Mouse (Mus musculus) embryonic facial prominence, embryonic 15.5 days (tissue): ENCODE measurements around the gene Cox10. TPM values are rescaled to one million over a fixed set of nuclear protein-coding genes. Genes with fewer than 3 reads are reported as not detected.

ENCODE experiments used
- ATAC-seq: fragments of 200-750 bp; cut with Nextera tagmentation; 2 replicates; pipeline ENCODE4 v1.8.0; 2017; ENCODE audit warnings: low read depth, moderate TSS enrichment; ENCODE audit not compliant: insufficient number of reproducible peaks, low FRiP score, low TSS enrichment
- H3K27ac ChIP-seq: fragments of 300-500 bp; sonication (generic); replicated peaks from 2 replicates; pipeline ENCODE4 v1.5.1; 2015; ENCODE audit warnings: mild to moderate bottlenecking, inconsistent platforms
- H3K27me3 ChIP-seq: fragments of 300-500 bp; sonication (generic); 2 replicates; pipeline ENCODE4 v1.6.1; 2015; ENCODE audit warnings: inconsistent platforms
- H3K36me3 ChIP-seq: fragments of 300-500 bp; sonication (generic); 2 replicates; pipeline ENCODE4 v1.6.1; 2015; ENCODE audit warnings: mild to moderate bottlenecking, inconsistent platforms
- H3K4me1 ChIP-seq: fragments of 300-500 bp; sonication (generic); 2 replicates; pipeline ENCODE4 v1.6.1; 2015; ENCODE audit warnings: inconsistent platforms
- H3K4me2 ChIP-seq: fragments of 300-500 bp; sonication (generic); replicated peaks from 2 replicates; pipeline ENCODE4 v1.6.1; 2015; ENCODE audit warnings: mild to moderate bottlenecking, inconsistent platforms
- H3K4me3 ChIP-seq: fragments of 300-500 bp; sonication (generic); replicated peaks from 2 replicates; pipeline ENCODE4 v1.5.1; 2015; ENCODE audit warnings: mild to moderate bottlenecking, inconsistent platforms
- H3K9ac ChIP-seq: fragments of 300-500 bp; sonication (generic); 2 replicates; pipeline ENCODE4 v1.6.1; 2015; ENCODE audit warnings: inconsistent platforms
- H3K9me3 ChIP-seq: fragments of 300-500 bp; sonication (generic); replicated peaks from 2 replicates; pipeline ENCODE4 v1.6.1; 2016; ENCODE audit warnings: inconsistent platforms
- WGBS: fragments of 180-500 bp; shearing (Covaris S2); methylation state at CpG from one replicate; pipeline ENCODE4 v1.1.7; 2015; 5-methylcytosine and 5-hydroxymethylcytosine counted together
- polyA plus RNA-seq: library from polyadenylated mRNA; unstranded; fragments of >200 nt; fragmentation: Nextera tagmentation; extraction: Ambion mirVana; gene quantifications from 2 replicates; pipeline ENCODE4 v1.2.1, GENCODE M21; 2015

Gene Cox10
- polyA plus RNA-seq, 1 experiment from 2014 or later, result 21.6 TPM

DNA sequence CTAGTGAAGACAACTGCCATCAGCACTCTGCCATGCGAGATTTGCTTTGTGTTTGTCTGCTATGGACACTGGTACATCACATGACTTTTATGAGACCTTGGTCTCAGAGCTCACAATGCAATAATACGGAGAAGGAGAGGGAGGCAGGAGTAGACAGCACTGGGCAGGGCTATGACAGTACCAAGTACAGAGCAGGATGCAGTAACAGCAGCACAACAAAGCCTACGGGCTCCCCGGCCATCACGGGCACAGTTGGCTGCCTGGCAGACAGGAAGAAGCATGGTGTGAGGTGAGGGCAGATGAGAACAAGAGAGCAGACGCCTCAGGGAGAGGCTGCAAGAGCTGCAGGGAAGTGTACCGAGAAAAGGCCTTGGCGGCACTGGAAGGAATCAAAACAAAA lies 87.3 kb downstream of the Cox10 start:
- Histone ChIP-seq H3K4me2 (no peak overlapping the region), H3K9me3 (no peaks in the 10 kb centered on the region), H3K27me3 (no peaks in the 10 kb centered on the region), H3K4me1 (no peaks in the 10 kb centered on the region), H3K36me3 (no peaks in the 10 kb centered on the region), H3K27ac (no peak overlapping the region), H3K4me3 (no peak overlapping the region), H3K9ac (no peak overlapping the region)
- ATAC-seq, result no peak
- 78% methylated on average over 8 of the region's 8 CpGs for WGBS

DNA sequence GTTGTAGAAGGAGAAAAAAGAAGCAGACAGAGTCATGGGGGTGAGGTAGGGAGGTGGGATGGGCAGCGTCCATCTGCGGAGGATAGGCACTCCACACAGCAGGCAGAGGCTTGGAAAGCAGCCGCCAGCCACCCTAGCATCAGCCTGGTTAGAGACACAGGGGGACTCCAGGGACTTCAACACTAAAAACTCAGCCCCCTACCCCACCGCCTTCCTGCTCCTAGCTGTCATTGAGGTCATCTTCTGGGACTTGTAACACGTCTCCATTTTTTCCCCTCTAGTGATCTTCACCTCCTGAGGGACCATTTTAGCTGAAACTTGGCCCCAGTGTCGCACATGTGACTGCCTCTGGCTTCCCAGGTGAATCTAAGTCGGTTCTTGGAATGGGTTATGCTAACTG lies 88.5 kb downstream of the Cox10 start:
- Histone ChIP-seq H3K27me3 (no peaks in the 10 kb centered on the region), H3K36me3 (no peaks in the 10 kb centered on the region), H3K9ac (no peak overlapping the region), H3K4me1 (no peaks in the 10 kb centered on the region), H3K27ac (no peak overlapping the region), H3K9me3 (no peaks in the 10 kb centered on the region), H3K4me3 (no peak overlapping the region), H3K4me2 (no peak overlapping the region)
- ATAC-seq, result no peak
- WGBS, result 89% methylated on average over 7 of the region's 7 CpGs

DNA sequence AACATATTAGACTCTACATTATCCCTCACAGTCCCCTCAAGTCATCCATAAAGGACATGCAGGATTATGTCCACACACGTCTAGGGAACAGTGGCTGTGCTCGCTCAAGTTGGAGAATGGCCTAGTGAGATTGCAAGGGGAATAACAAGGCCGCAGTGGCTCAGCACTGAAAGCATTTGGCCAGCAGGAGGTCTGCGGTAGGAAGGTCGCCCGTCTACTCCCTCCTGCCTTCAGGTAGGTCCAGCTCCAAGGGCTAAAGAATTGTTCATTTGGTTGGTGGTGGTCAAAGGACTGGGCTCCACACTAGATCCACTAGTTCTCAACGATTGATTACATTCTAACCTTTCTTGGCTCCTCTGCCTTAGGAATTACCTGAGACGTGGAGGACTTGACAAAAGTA lies 89.0 kb downstream of the Cox10 start:
- Histone ChIP-seq H3K4me2 (no peak overlapping the region), H3K4me1 (no peaks in the 10 kb centered on the region), H3K27me3 (no peaks in the 10 kb centered on the region), H3K36me3 (no peaks in the 10 kb centered on the region), H3K9ac (no peak overlapping the region), H3K9me3 (no peaks in the 10 kb centered on the region), H3K4me3 (no peak overlapping the region), H3K27ac (no peak overlapping the region)
- 82% methylated on average over 8 of the region's 8 CpGs for WGBS
- no peak for ATAC-seq

DNA sequence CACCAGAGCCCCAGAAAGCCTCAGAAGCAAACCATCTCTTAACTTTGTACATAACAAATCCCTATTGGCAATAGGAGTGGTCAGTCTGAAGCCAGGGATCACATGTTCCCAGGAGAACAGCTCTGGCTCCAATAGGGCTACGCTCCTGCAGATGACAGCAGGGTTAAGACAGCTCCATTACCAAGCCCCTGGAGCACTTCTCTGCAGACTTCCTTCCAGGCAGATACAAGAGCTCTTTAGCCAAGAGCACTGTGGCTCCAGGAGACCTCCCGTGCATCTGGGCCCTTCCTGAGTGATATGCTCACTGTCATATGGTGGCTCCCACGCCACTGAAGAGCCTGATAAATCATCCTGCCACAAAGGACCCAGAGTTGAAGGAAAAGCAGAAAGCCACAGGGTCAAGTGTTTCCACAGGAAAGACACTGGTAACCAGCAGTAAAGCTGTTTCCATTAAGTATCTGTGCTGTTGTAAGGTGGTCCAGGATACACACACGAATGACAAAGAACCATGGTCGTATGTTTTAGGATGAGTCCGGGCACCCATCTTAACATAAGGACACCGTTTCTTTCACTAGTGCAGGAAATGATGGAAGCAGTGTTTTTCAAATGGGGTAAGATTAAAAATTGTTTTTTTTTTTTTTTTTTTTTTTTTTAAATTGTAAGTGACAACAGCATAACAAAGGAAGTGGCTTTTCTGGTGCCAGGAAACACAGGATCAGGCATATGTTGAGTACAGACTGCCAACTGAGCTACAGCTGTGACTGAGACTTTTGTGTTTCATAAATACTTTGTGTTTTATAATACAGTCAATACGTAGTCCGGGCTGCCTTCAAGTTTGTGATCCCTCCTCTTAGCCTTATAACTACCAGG lies 90.0 kb downstream of the Cox10 start:
- WGBS, result 74% methylated on average over 9 of the region's 9 CpGs
- Histone ChIP-seq H3K36me3 (no peaks in the 10 kb centered on the region), H3K4me3 (no peak overlapping the region)

DNA sequence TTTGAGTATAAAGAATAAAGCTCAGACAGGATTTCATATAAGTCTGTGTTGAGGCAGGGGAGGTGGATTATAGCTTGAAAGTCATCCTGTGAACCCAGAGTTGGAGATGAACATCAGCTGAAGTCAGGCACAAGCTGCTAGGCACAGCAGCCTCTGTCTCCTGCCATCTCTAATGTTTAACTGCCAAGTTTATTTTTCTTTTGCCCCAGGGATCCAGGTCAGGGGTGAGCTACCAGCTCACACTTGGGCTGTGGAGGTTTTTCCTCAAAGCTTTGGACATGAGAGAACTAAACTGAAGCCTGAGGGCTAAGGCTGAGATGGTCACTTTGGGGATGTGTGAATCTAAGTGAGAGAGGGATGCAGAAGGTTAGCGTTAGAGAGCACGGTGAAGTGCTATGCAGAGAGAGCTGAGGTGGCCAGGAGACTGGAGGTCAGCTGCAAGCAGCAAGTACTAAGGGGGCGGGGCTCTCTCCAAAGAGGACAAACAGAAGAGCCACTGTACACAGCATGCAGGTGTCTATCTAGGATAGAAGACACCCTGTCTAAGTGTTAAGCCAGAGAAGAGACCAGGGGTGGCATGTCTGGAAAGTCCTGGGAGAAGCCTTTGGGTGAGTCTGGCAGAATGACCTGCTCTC lies 91.1 kb downstream of the Cox10 start:
- no peaks in the 10 kb centered on the region for H3K36me3 ChIP-seq
- no peaks in the 10 kb centered on the region for H3K9me3 ChIP-seq
- no peak overlapping the region for H3K4me2 ChIP-seq
- WGBS, result 81% methylated on average over 3 of the region's 3 CpGs
- H3K4me3 ChIP-seq, result no peak overlapping the region
- ATAC-seq, result no peak
- H3K27ac ChIP-seq, result no peak overlapping the region
- H3K4me1 ChIP-seq, result no peaks in the 10 kb centered on the region
- no peaks in the 10 kb centered on the region for H3K27me3 ChIP-seq
- no peak overlapping the region for H3K9ac ChIP-seq

More for the DNA sequence above, 90.0 kb downstream of the Cox10 start:
- Histone ChIP-seq H3K9ac (no peak overlapping the region), H3K4me2 (no peak overlapping the region), H3K27ac (no peak overlapping the region), H3K27me3 (no peaks in the 10 kb centered on the region), H3K4me1 (no peaks in the 10 kb centered on the region), H3K9me3 (no peaks in the 10 kb centered on the region)
- ATAC-seq, result no peak

DNA sequence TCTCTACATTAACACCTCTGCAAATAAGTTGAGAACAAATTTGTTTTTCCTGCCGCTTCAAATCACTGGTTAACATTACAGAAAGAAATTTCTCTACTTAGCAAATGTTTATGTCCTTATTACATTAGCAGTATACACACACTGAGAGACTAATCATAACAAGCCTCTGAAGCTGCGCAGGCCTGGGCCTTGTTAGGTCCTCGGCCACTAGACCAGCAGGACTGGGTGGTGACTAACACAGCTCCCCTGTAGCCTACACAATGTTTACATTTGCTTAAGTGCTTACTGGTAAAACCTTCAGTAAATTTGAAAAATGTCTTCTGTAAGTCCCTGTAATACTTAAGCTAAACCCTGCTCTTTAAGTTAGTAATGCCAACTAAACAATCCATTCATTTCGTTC lies 92.6 kb downstream of the Cox10 start:
- Histone ChIP-seq H3K4me1 (no peaks in the 10 kb centered on the region), H3K36me3 (no peaks in the 10 kb centered on the region), H3K4me3 (no peak overlapping the region), H3K9me3 (no peaks in the 10 kb centered on the region), H3K4me2 (no peak overlapping the region), H3K27ac (no peak overlapping the region), H3K27me3 (no peaks in the 10 kb centered on the region), H3K9ac (no peak overlapping the region)
- 58% methylated on average over 4 of the region's 4 CpGs for WGBS
- no peak for ATAC-seq

DNA sequence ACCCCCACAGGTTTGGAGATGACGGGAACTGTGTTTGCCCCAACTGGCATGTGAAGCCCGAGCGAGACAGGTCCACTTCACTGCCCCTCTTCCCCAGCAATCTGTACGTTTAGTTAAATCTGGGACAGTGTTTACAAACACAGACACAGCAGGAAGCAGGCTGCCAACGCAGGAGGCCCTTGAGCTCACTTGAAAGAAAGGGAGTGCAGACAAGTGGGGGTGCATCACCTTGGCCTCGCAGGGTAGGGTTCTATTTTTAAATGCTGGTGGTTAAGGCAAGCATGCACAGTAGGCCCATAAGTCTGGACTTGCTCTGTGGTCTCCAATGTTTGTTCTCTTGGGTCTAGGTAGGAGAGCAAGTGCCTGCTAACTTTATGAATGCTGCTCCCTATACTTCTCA lies 93.8 kb downstream of the Cox10 start:
- H3K4me2 ChIP-seq, result no peak overlapping the region
- ATAC-seq, result no peak
- H3K27me3 ChIP-seq, result no peaks in the 10 kb centered on the region
- H3K27ac ChIP-seq, result no peak overlapping the region
- 69% methylated on average over 6 of the region's 6 CpGs for WGBS
- H3K9ac ChIP-seq, result no peak overlapping the region
- no peaks in the 10 kb centered on the region for H3K9me3 ChIP-seq
- H3K4me3 ChIP-seq, result no peak overlapping the region
- H3K36me3 ChIP-seq, result no peaks in the 10 kb centered on the region
- no peaks in the 10 kb centered on the region for H3K4me1 ChIP-seq

DNA sequence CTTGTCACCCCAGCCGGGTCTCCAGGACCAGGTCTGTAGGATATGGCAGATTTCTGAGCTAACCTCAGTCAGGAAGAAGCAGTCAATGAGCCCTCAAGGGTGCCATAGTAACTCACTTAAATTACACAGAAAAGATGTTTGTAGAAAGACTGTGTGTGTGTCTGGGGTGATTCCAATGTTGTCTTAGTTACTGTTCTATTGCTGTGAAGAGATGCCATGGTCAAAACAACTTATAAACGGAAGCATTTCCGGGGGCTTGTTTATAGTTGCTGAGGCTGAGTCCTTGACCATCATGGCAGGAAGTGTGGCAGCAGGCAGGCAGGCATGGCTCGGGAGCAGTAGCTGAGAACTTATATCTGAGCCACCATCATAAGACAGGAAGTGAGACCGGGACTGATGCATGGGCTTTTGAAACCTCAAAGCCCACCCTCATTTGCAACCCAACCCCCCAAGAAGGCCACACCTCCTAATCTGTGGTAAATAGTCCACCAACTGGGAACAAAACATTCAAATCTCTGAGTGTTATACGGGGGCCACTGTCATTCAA lies 94.6 kb downstream of the Cox10 start:
- no peak overlapping the region for H3K4me3 ChIP-seq
- H3K4me2 ChIP-seq, result no peak overlapping the region
- 69% methylated on average over 6 of the region's 6 CpGs for WGBS
- H3K4me1 ChIP-seq, result no peaks in the 10 kb centered on the region
- no peak for ATAC-seq
- H3K27me3 ChIP-seq, result no peaks in the 10 kb centered on the region
- no peaks in the 10 kb centered on the region for H3K36me3 ChIP-seq
- H3K9ac ChIP-seq, result no peak overlapping the region
- no peaks in the 10 kb centered on the region for H3K9me3 ChIP-seq
- H3K27ac ChIP-seq, result no peak overlapping the region

DNA sequence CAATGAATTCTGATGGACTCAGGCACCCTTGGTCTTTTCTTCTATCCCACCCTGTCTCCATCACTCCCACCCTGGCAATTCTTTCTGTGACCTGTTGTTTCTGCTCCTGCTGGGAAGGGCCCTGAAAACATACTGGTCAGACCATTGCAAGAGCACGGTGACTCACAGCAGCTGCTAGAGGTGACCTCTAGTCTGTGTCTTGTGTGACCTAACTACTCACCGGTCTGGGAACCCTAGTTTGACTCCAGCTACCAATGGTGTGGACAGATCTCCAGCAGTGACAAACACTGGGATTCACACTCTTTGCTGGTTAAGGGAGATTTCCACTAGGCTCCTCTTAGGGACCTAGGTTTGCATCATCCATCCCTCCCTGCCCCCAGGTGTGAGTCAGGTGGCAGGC lies 101.5 kb downstream of the Cox10 start:
- H3K4me2 ChIP-seq, result no peak overlapping the region
- WGBS, result 75% methylated on average over 2 of the region's 2 CpGs
- H3K36me3 ChIP-seq, result 0 out of 2 replicates have a peak, but pooled peaks cover 2% of the 10 kb centered on the region
- H3K9ac ChIP-seq, result no peak overlapping the region
- H3K27me3 ChIP-seq, result no peaks in the 10 kb centered on the region
- no peak for ATAC-seq
- no peak overlapping the region for H3K27ac ChIP-seq
- no peak overlapping the region for H3K4me3 ChIP-seq
- no peaks in the 10 kb centered on the region for H3K4me1 ChIP-seq
- H3K9me3 ChIP-seq, result no peaks in the 10 kb centered on the region

DNA sequence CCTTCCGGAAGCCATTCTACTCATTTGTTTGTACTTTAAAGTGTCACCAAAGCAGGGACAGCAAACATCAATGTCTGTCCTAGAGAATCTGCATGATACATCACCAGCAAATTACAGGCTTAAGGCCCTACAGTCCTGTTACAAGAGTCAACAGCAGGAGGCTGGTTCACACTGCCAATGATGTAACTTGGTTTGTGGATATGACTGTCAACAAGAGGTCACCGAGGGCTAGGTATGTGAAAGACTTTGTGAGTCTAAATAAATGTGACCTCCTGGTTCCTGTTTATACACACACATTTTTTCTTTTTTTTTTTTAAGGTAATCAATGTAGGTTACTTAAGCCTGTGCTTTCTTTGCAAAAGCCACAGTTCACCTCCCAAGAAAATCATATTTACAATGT lies 102.5 kb downstream of the Cox10 start:
- no peaks in the 10 kb centered on the region for H3K27me3 ChIP-seq
- 0 out of 2 replicates have a peak, but pooled peaks cover 2% of the 10 kb centered on the region for H3K36me3 ChIP-seq
- WGBS, result 94% methylated on average over 2 of the region's 2 CpGs
- no peak overlapping the region for H3K4me3 ChIP-seq
- no peak overlapping the region for H3K27ac ChIP-seq
- no peaks in the 10 kb centered on the region for H3K4me1 ChIP-seq
- no peak for ATAC-seq
- H3K9me3 ChIP-seq, result no peaks in the 10 kb centered on the region
- no peak overlapping the region for H3K9ac ChIP-seq
- H3K4me2 ChIP-seq, result no peak overlapping the region

DNA sequence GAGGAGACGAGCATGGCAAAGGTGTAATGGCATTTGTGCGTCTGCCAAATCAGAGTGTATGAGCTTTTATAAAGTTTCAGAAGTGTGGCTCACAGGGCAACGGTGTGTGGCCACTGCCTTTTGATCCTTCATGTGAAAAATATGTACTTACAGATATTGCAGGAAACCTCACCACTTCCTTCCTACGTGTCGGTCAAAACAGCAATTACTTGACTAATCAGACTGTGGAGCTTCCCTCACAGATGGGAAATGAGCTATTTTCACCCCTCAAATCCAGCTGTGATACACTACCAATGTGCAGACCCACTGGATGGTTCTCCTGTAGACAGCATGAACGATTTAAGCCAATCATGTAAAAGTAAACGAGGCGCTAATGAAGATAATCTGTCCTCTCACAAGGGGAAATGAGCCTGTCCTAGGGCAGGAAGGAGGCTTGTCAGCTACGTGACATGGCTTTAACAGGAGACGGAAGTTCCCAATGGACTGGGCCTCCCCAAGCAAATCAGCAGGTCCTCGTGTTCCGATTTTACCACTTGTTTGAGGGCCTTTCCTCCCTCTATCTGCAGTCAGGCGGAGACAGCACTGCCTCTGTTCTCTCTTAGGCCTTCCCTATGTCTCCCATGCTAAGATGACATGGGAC lies 103.9 kb downstream of the Cox10 start:
- H3K4me3 ChIP-seq, result no peak overlapping the region
- H3K4me1 ChIP-seq, result no peaks in the 10 kb centered on the region
- ATAC-seq, result no peak
- H3K9ac ChIP-seq, result no peak overlapping the region
- no peaks in the 10 kb centered on the region for H3K27me3 ChIP-seq
- no peaks in the 10 kb centered on the region for H3K9me3 ChIP-seq
- H3K27ac ChIP-seq, result no peak overlapping the region
- WGBS, result 74% methylated on average over 13 of the region's 13 CpGs
- H3K4me2 ChIP-seq, result no peak overlapping the region
- 0 out of 2 replicates have a peak, but pooled peaks cover 2% of the 10 kb centered on the region for H3K36me3 ChIP-seq
